Mouse (Mus musculus) CD4-positive helper T cell, adult 2 months (primary cell): ENCODE data around the gene Nrm.

ENCODE experiments used
- DNase-seq: peaks from one replicate; pipeline ENCODE4 v3.0.0-alpha.2; 2012; ENCODE audit warnings: low read depth, missing footprints, low spot score

Nrm gene

DNA sequence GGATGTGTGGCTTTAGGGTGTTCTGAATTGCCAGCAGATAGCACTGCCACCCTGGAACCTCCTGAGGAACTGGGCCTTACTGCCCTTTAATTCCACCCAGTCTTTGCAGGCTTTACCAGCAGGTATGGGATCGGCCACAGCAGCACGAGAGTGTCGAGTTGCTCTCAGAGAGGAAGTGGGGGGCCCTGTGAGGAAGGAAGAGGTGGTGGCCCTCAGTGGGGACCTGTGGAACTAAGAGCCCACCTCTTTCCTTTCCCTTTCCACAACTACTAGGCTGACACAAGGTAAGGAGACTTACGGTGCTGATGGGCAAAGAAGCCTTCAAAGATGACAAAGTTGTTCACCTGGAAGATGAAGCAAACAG is 42.9 kb downstream of the Nrm start:
- no peak for DNase-seq

DNA sequence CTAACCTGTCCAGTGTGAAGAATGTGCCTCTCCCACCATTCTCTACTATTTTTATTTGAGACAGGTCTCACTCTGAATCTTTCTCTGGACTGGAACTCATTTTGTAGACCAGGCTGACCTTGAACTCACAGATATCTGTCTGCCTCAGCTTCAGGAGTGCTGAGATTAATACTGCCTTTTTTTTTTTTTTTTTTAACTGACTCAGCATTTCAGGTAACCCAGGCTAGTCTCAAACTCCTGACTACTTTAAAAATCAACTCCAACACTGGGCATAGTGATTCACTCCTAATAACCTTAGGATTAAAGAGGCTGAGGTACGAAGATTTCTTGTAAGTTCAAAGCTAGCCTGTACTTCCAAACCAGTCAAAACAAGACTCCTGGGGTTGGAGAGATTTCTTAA is 44.5 kb downstream of the Nrm start:
- no peak for DNase-seq

DNA sequence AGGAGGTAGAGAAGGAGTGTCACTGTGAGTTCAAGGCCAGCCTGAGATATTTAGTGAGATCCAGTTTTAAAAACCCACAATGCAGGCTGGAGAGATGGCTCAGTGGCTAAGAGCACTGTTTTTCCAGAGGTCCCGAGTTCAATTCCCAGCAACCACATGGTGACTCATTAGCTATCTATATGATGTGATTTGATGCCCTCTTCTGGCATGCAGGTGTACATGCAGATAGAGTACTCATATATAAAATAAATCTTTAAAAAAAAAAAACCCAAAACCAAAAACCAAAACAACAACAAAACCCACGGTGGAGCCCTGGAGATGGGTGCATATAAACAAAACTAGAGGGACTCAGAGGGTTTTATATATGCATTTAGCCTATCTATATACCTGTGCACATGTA is 46.5 kb downstream of the Nrm start:
- DNase-seq = peak; percentile 46

DNA sequence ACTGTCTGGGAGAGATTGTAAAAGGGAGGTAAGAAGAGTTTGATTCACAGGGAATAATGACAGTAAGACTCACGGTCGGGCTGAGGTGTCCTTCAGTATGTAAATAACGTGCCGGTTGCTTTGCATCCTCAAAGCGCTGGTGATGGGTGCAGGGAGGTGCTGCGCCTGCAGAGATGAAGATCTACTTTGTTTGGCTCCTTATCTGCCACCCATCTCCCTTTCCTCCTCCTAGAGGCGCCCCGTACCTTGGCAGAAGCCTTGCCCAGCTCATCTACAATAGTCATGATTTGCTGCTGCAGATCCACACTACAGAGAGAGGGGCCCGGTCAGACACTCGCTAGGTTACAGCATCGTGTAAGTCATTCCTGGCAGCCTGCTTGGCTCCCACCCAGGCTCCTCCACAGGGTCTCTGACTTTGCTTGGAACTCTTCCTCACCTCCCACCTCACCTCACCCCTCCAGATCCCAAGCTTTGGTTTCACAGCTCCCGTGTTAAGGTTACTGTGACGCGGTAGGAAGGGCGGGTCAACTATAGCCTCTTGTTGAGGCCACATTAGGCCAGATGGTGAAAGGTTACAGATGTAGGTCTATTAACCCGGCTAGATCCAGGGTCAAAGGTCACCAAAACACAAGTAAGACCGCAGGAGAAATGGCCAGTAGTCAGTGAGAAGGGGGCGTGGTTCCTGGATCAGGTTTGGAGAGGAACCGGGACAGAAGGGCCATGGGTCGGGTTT is 48.2 kb downstream of the Nrm start:
- DNase-seq = peak; percentile 50

DNA sequence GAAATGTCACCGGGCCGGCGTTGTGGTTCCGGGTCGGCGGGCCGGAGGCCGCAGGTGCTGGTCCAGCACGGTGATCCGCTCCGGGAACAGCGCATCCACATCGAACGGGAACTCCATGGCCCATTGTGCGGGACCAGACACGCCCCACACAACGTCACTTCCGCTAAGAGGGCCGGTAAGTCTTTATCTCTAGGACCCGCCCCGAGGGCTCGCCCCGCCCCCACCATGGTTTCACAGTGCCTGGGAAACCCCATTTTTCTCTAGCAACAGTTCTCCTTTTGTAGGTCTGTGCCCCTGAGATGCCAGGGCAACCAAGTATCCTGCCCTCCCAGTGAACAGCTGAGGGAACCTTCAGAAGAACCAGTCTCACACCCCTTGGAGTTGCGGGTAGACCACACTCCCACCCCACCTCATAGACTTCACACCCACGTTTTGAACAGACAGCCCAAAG is 48.8 kb downstream of the Nrm start, which contains the start of gene Atat1:
Gene Atat1 (minus strand): TSS at position 157 of the 451 bp plus-strand sequence.
- peak; percentile 96 for DNase-seq

DNA sequence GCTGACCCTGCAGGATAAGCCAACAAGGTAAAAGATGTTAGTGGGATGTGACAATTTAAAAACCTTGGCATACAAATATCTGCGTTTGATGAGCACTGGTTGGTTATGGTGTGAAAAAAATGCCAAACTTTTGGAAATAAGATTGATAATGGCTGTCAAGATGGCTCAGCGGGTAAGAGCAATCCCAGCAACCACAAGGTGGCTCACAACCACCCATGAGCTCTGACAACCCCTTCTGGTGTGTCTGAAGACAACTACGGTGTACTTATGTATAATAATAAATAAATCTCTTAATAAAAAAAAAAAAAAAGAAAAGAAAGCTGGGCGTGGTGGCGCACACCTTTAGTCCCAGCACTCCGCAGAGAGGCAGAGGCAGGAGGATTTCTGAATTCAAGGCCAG is 53.9 kb downstream of the Nrm start:
- DNase-seq = no peak
